Mouse (Mus musculus): Measurements from ENCODE around the gene Hk2.
A peak's percentile ranks its signal among the peaks of the same experiment; 100 is the strongest.

Hk2 gene

GRCm38 (mm10) chr6:82774321-82774764, at the start of gene Hk2:
Hk2 (minus strand) TSS chr6:82774454.
- DNase-seq = peak; percentile 59

- DNase-seq = no peak
These were observed 47.6 kb upstream of the Hk2 start for GRCm38 (mm10) chr6:82821758-82822253.

GRCm38 (mm10) chr6:82820716-82821115, 46.5 kb upstream of the Hk2 start:
- no peak for DNase-seq

GRCm38 (mm10) chr6:82814821-82815220, 40.6 kb upstream of the Hk2 start:
- no peak for DNase-seq

GRCm38 (mm10) chr6:82807984-82808700, 33.9 kb upstream of the Hk2 start:
- no peak for DNase-seq

- DNase-seq = no peak
These were observed 32.7 kb upstream of the Hk2 start for GRCm38 (mm10) chr6:82806971-82807370.

- no peak for DNase-seq
These were observed 32.2 kb upstream of the Hk2 start for GRCm38 (mm10) chr6:82806503-82806902.

- DNase-seq = no peak
These were observed 31.6 kb upstream of the Hk2 start for GRCm38 (mm10) chr6:82805894-82806293.

GRCm38 (mm10) chr6:82804984-82805383, 30.7 kb upstream of the Hk2 start:
- no peak for DNase-seq

GRCm38 (mm10) chr6:82798202-82798737, 24.0 kb upstream of the Hk2 start:
- DNase-seq = no peak

- DNase-seq = no peak
These were observed 23.1 kb upstream of the Hk2 start for GRCm38 (mm10) chr6:82797300-82797839.

GRCm38 (mm10) chr6:82790864-82791263, 16.6 kb upstream of the Hk2 start:
- no peak for DNase-seq

GRCm38 (mm10) chr6:82783906-82784305, 9.7 kb upstream of the Hk2 start:
- DNase-seq = no peak

- no peak for DNase-seq
These were observed 6.6 kb upstream of the Hk2 start for GRCm38 (mm10) chr6:82780802-82781393.

- no peak for DNase-seq
These were observed 6.1 kb upstream of the Hk2 start for GRCm38 (mm10) chr6:82780369-82780768.

GRCm38 (mm10) chr6:82777124-82777654, 2.9 kb upstream of the Hk2 start:
- DNase-seq = no peak

- no peak for DNase-seq
These were observed 1.1 kb upstream of the Hk2 start for GRCm38 (mm10) chr6:82775386-82775785.

GRCm38 (mm10) chr6:82773261-82774131, 758 bp downstream of the Hk2 start:
- no peak for DNase-seq

GRCm38 (mm10) chr6:82772451-82773101, 1.7 kb downstream of the Hk2 start:
- DNase-seq = no peak

- no peak for DNase-seq
These were observed 2.3 kb downstream of the Hk2 start for GRCm38 (mm10) chr6:82771981-82772409.

GRCm38 (mm10) chr6:82771059-82771458, 3.2 kb downstream of the Hk2 start:
- no peak for DNase-seq

GRCm38 (mm10) chr6:82770286-82770685, 4.0 kb downstream of the Hk2 start:
- no peak for DNase-seq
